In the genomic region with DNA sequence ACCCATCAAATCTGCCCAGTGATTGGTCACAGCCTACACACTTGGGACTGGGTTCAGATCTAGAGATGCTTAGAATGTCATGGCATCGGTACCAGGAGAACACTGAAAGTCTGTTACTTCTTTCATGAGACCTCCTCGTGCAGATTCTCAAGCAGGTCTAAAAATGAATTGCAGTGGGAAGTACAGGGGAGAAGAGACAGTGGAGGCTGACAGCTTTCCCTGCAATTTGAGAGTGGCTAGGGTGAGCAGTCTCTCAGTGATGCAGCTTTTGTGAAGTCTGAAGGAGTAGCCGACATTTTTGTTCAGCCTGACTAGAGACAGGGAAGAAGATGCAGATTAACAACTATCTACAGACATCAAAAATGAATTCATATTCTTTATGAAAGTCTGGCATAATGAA, we compare ENCODE assay signal across 31 mouse cellular contexts.
A peak's percentile ranks its signal among the peaks of the same experiment; 100 is the strongest.
DNase-seq lines count a peak whose midpoint lies in the region; ATAC-seq and TF ChIP-seq lines count a peak whose summit lies in the region.
"Had no signal": no experiment of that assay in that cellular context is flagged by ENCODE, and none has a peak within 500 bp of the region (broad histone marks: within the 10 kb centered on the region; RNA-seq: fewer than 3 reads in every experiment).

No protein-coding gene starts in this region.

- TF ChIP-seq EP300 in heart, adult 2 months (IDR thresholded peaks at IDR 0.05; ENCODE audit: insufficient read depth, low read depth, low read length) = no peak

- no peak overlapping the region for H3K9ac ChIP-seq in heart, adult 2 months (ENCODE audit: low read depth, low read length)
- no peak overlapping the region for H3K9ac ChIP-seq in liver, embryonic 12.5 days
- H3K9ac ChIP-seq in liver, embryonic 11.5 days (ENCODE audit: low read depth, low read length) = no peak overlapping the region
- H3K9ac ChIP-seq: embryonic facial prominence, embryonic 13.5 days; forebrain, embryonic 13.5 days; hindbrain, embryonic 14.5 days had no signal

- no peak for TF ChIP-seq POLR2A in heart, adult 2 months (IDR thresholded peaks at IDR 0.05; ENCODE audit: insufficient read depth, low read depth, low read length)
- TF ChIP-seq POLR2A in embryonic fibroblast, embryonic 13.5 days (IDR thresholded peaks at IDR 0.05; ENCODE audit: low read depth, low read length) = no peak

- TF ChIP-seq CTCF in heart, adult 2 months (IDR thresholded peaks at IDR 0.05) = no peak
- TF ChIP-seq CTCF in embryonic fibroblast, embryonic 13.5 days (IDR thresholded peaks at IDR 0.05; ENCODE audit: borderline replicate concordance, insufficient read depth, low read length) = no peak

- peaks cover 20% of the 10 kb centered on the region for H3K4me1 ChIP-seq in heart, embryonic 10.5 days
- peaks cover 5% of the 10 kb centered on the region for H3K4me1 ChIP-seq in heart, adult 2 months (ENCODE audit: control insufficient read depth, insufficient read depth, low read length)
- H3K4me1 ChIP-seq in liver, embryonic 12.5 days = peaks cover 40% of the 10 kb centered on the region
- H3K4me1 ChIP-seq in liver, embryonic 11.5 days (replicated peaks; ENCODE audit: control insufficient read depth, insufficient read depth, low read length) = peaks cover 25% of the 10 kb centered on the region
- H3K4me1 ChIP-seq in embryonic fibroblast, embryonic 13.5 days (ENCODE audit: control insufficient read depth, insufficient read depth, low read length) = peaks cover 14% of the 10 kb centered on the region
- H3K4me1 ChIP-seq: embryonic facial prominence, embryonic 10.5 days; embryonic facial prominence, embryonic 13.5 days; forebrain, embryonic 10.5 days; forebrain, embryonic 13.5 days had no signal

- H3K27me3 ChIP-seq in heart, embryonic 10.5 days (ENCODE audit: insufficient read depth, poor library complexity, severe bottlenecking) = no peaks in the 10 kb centered on the region
- no peaks in the 10 kb centered on the region for H3K27me3 ChIP-seq in heart, adult 2 months (ENCODE audit: control insufficient read depth, insufficient read depth, low read length)
- H3K27me3 ChIP-seq in liver, embryonic 12.5 days (replicated peaks) = no peaks in the 10 kb centered on the region
- no peaks in the 10 kb centered on the region for H3K27me3 ChIP-seq in liver, embryonic 11.5 days (replicated peaks; ENCODE audit: control insufficient read depth, insufficient read depth, low read length)
- H3K27me3 ChIP-seq: CH12.LX; embryonic facial prominence, embryonic 13.5 days; forebrain, embryonic 13.5 days; Patski had no signal

- WGBS in heart, embryonic 10.5 days = 75% methylated on average over 3 of the region's 3 CpGs
- WGBS in heart, adult 2 months = 75% methylated on average over 3 of the region's 3 CpGs
- WGBS in liver, embryonic 12.5 days (ENCODE audit: insufficient replicate concordance) = 74% methylated on average over 3 of the region's 3 CpGs
- WGBS in liver, embryonic 11.5 days = 75% methylated on average over 3 of the region's 3 CpGs

- H3K36me3 ChIP-seq in heart, embryonic 10.5 days = no peaks in the 10 kb centered on the region
- H3K36me3 ChIP-seq in heart, adult 2 months (ENCODE audit: control insufficient read depth, insufficient read depth, low read length) = peaks cover 10% of the 10 kb centered on the region
- no peaks in the 10 kb centered on the region for H3K36me3 ChIP-seq in liver, embryonic 12.5 days
- H3K36me3 ChIP-seq in liver, embryonic 11.5 days (ENCODE audit: control insufficient read depth, insufficient read depth, low read length) = no peaks in the 10 kb centered on the region
- H3K36me3 ChIP-seq: embryonic facial prominence, embryonic 10.5 days; embryonic facial prominence, embryonic 13.5 days; forebrain, embryonic 10.5 days; G1E had no signal

- H3K27ac ChIP-seq in heart, embryonic 10.5 days = peak overlapping the region; percentile 69; the same call in 1 of the 2 replicates
- no peak overlapping the region for H3K27ac ChIP-seq in heart, adult 2 months
- H3K27ac ChIP-seq in liver, embryonic 12.5 days = 0 out of 2 replicates have a peak overlapping the region, but pooled peaks have one; percentile 4
- no peak overlapping the region for H3K27ac ChIP-seq in liver, embryonic 11.5 days (ENCODE audit: low read depth, low read length)
- H3K27ac ChIP-seq in embryonic fibroblast, embryonic 13.5 days (ENCODE audit: insufficient read depth, low read length) = peak overlapping the region; percentile 47; the same call in 1 of the 2 replicates
- H3K27ac ChIP-seq: embryonic facial prominence, embryonic 10.5 days; embryonic facial prominence, embryonic 13.5 days; forebrain, embryonic 10.5 days; forebrain, embryonic 13.5 days; hindbrain, embryonic 14.5 days; hindbrain, postnatal 0 days had no signal

- H3K79me2 ChIP-seq in heart, adult 2 months (replicated peaks; ENCODE audit: control insufficient read depth, insufficient read depth, low read length) = no peaks in the 10 kb centered on the region

- ATAC-seq in liver, embryonic 12.5 days = no peak
- no peak for ATAC-seq in liver, embryonic 11.5 days (replicated peaks; ENCODE audit: low FRiP score)
- ATAC-seq: forebrain, embryonic 13.5 days; forebrain, embryonic 16.5 days; hindbrain, postnatal 0 days; inflammation-experienced regulatory T-cells, adult 6 months; Patski had no signal

- intact Hi-C loops in heart, adult 2 months (cut with DNase I) = no loop called here

- H3K9me3 ChIP-seq in heart, embryonic 10.5 days = no peaks in the 10 kb centered on the region
- H3K9me3 ChIP-seq in liver, embryonic 12.5 days (replicated peaks) = no peaks in the 10 kb centered on the region
- H3K9me3 ChIP-seq in liver, embryonic 11.5 days (ENCODE audit: control insufficient read depth, low read length) = no peaks in the 10 kb centered on the region
- H3K9me3 ChIP-seq: embryonic facial prominence, embryonic 10.5 days; embryonic facial prominence, embryonic 13.5 days; forebrain, embryonic 10.5 days; forebrain, embryonic 13.5 days; G1E had no signal

- H3K4me2 ChIP-seq in liver, embryonic 12.5 days = no peak overlapping the region
- no peak overlapping the region for H3K4me2 ChIP-seq in liver, embryonic 11.5 days
- H3K4me2 ChIP-seq: embryonic facial prominence, embryonic 13.5 days; forebrain, embryonic 13.5 days; heart, embryonic 11.5 days; hindbrain, embryonic 14.5 days had no signal

- H3K4me3 ChIP-seq in heart, embryonic 10.5 days = no peak overlapping the region
- no peak overlapping the region for H3K4me3 ChIP-seq in heart, adult 2 months
- H3K4me3 ChIP-seq in liver, embryonic 12.5 days = no peak overlapping the region
- no peak overlapping the region for H3K4me3 ChIP-seq in liver, embryonic 11.5 days (ENCODE audit: low read depth, low read length)
- no peak overlapping the region for H3K4me3 ChIP-seq in embryonic fibroblast, embryonic 13.5 days (ENCODE audit: insufficient read depth, low read length)
- H3K4me3 ChIP-seq: embryonic facial prominence, embryonic 10.5 days; embryonic facial prominence, embryonic 13.5 days; forebrain, embryonic 10.5 days; forebrain, embryonic 13.5 days had no signal

- no peak for DNase-seq in heart, embryonic 10.5 days (ENCODE audit: low spot score)
- no peak for DNase-seq in heart, adult 2 months
- DNase-seq in liver, embryonic 11.5 days (ENCODE audit: low spot score) = no peak
- peak; percentile 80 for DNase-seq in brain, adult 2 months (ENCODE audit: low read depth, low spot score)
- DNase-seq in lung, postnatal 25 days (ENCODE audit: low spot score) = no peak
- DNase-seq: adrenal gland, postnatal 10 days; adrenal gland, postnatal 36 days; B cell, adult 2 months; cerebellum, adult 11 months; cerebellum, adult 2 months; cerebellum, adult 9-11 months; cerebellum, postnatal 25 days; embryo, embryonic 11 days; gastrocnemius, postnatal 25 days; heart, adult 18-20 months; heart, postnatal 14 days; heart, postnatal 4 days had no signal

Comparison
In these comparisons a context has a peak if more than half of its experiments do, and no peak if none do; other contexts are left out.
1. H3K27ac ChIP-seq: peak in heart, embryonic 10.5 days (single experiment), liver, embryonic 12.5 days (single experiment) and embryonic fibroblast, embryonic 13.5 days (single experiment); none in heart, adult 2 months (single experiment) and liver, embryonic 11.5 days (single experiment).